In the genomic region with DNA sequence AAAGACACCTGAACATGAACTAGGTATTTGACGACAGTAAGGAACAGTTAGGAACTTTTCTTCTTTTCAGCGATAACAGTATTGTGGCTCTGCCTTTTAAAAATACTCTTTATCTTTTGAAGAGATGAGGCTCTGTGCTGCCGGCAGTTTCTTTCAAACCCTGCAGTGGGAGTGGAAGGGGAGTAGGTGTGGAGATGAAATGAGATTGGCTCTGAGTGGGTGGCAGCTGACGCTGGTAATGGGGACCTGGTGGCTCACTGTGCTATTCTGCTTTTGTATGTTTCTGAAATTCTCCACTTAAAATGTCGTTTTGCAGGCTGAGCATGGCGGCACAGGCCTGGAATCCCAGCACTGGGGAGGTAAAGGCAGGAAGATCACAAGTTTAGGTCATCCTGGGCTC, we compare ENCODE assay signal across 25 mouse cellular contexts. TPM values are rescaled to one million over a fixed set of nuclear protein-coding genes. Genes with fewer than 3 reads are reported as not detected.
DNase-seq lines count a peak whose midpoint lies in the region; ATAC-seq lines count a peak whose summit lies in the region.
"Had no signal": no experiment of that assay in that cellular context is flagged by ENCODE, and none has a peak within 500 bp of the region (broad histone marks: within the 10 kb centered on the region; RNA-seq: fewer than 3 reads in every experiment).

No protein-coding gene starts in this region.

- H3K4me1 ChIP-seq in kidney, embryonic 16.5 days (ENCODE audit: insufficient read depth, low read length), result no peaks in the 10 kb centered on the region
- H3K4me1 ChIP-seq: embryonic facial prominence, embryonic 15.5 days; hindbrain, embryonic 12.5 days; lung, embryonic 15.5 days; midbrain, embryonic 10.5 days had no signal

- peak; percentile 98 for ATAC-seq in frontal cortex, adult (ENCODE audit: low TSS enrichment)
- no peak for ATAC-seq in kidney, embryonic 16.5 days (ENCODE audit: low FRiP score, low TSS enrichment)
- ATAC-seq: activated CD4-positive, CD25-positive, alpha-beta regulatory T cell, adult 4 months; CD4-positive, CD25-positive, alpha-beta regulatory T cell, adult 4 months had no signal

- DNase-seq in frontal cortex, postnatal 10 days (ENCODE audit: low spot score in 2 of 2), result no peak
- DNase-seq in right cerebral cortex, adult 18-20 months, result peak; percentile 84
- no peak for DNase-seq in right cerebral cortex, postnatal 14 days
- DNase-seq in left cerebral cortex, adult 9 months (ENCODE audit: low spot score in 2 of 2), result peak; percentile 71
- DNase-seq in right cerebral cortex, postnatal 36 days (ENCODE audit: low spot score in 2 of 2), result peak; percentile 55 to 78
- no peak for DNase-seq in neural tube, embryonic 10.5 days (ENCODE audit: extremely low spot score, low spot score)
- DNase-seq: adrenal gland, postnatal 25 days; cerebellum, adult 11-12 months; cerebellum, postnatal 25 days; heart, postnatal 14 days; kidney, adult 8-10 months; kidney, postnatal 36 days; thymus, postnatal 14 days had no signal

- no peak overlapping the region for H3K4me2 ChIP-seq in kidney, embryonic 16.5 days (replicated peaks; ENCODE audit: low read depth, low read length)
- H3K4me2 ChIP-seq: embryonic facial prominence, embryonic 15.5 days; heart, embryonic 11.5 days; hindbrain, embryonic 12.5 days; limb, embryonic 13.5 days; lung, embryonic 15.5 days had no signal

- no peaks in the 10 kb centered on the region for H3K9me3 ChIP-seq in kidney, embryonic 16.5 days (ENCODE audit: low read length)
- H3K9me3 ChIP-seq: embryonic facial prominence, embryonic 15.5 days; hindbrain, embryonic 12.5 days; limb, embryonic 13.5 days; lung, embryonic 15.5 days; midbrain, embryonic 10.5 days had no signal

- H3K4me3 ChIP-seq in kidney, embryonic 16.5 days (ENCODE audit: low read length), result no peak overlapping the region
- H3K4me3 ChIP-seq: embryonic facial prominence, embryonic 15.5 days; hindbrain, embryonic 12.5 days; limb, embryonic 13.5 days; lung, embryonic 15.5 days; midbrain, embryonic 10.5 days had no signal

- no peaks in the 10 kb centered on the region for H3K27me3 ChIP-seq in kidney, embryonic 16.5 days (ENCODE audit: insufficient read depth, low read length)
- H3K27me3 ChIP-seq: embryonic facial prominence, embryonic 15.5 days; limb, embryonic 13.5 days; lung, embryonic 15.5 days had no signal

- H3K9ac ChIP-seq in kidney, embryonic 16.5 days (replicated peaks; ENCODE audit: low read length), result no peak overlapping the region
- H3K9ac ChIP-seq: embryonic facial prominence, embryonic 15.5 days; hindbrain, embryonic 12.5 days; liver, embryonic 14.5 days; lung, embryonic 15.5 days had no signal

- H3K36me3 ChIP-seq in kidney, embryonic 16.5 days (ENCODE audit: insufficient read depth, low read length), result no peaks in the 10 kb centered on the region
- H3K36me3 ChIP-seq: embryonic facial prominence, embryonic 15.5 days; hindbrain, embryonic 12.5 days; lung, embryonic 15.5 days; midbrain, embryonic 10.5 days had no signal

- 84% methylated on average over 6 of the region's 6 CpGs for WGBS in kidney, embryonic 16.5 days

- no peak overlapping the region for H3K27ac ChIP-seq in kidney, embryonic 16.5 days (ENCODE audit: low read length)
- H3K27ac ChIP-seq: embryonic facial prominence, embryonic 15.5 days; hindbrain, embryonic 12.5 days; limb, embryonic 13.5 days; liver, embryonic 14.5 days; lung, embryonic 15.5 days; macrophage; midbrain, embryonic 10.5 days had no signal

RNA-seq across cellular contexts. Expression of gene Ryr1, which starts 36.2 kb away (rescaled TPM):
- 0.97 and 1.4 TPM in 2 replicates for polyA plus RNA-seq in kidney, embryonic 16.5 days (2015; fragmentation: Nextera tagmentation; extraction: Ambion mirVana)

RNA-seq across cellular contexts. Expression of gene Rasgrp4, which starts 45.8 kb away (rescaled TPM):
- polyA plus RNA-seq in kidney, embryonic 16.5 days (2015; fragmentation: Nextera tagmentation; extraction: Ambion mirVana), result 0.66 and 0.84 TPM in 2 replicates

Comparison
In these comparisons a context has a peak if more than half of its experiments do, and no peak if none do; other contexts are left out.
1. DNase-seq: peak in right cerebral cortex, adult 18-20 months (single experiment), left cerebral cortex, adult 9 months (2 of 2) and right cerebral cortex, postnatal 36 days (2 of 2); none in frontal cortex, postnatal 10 days (0 of 2), right cerebral cortex, postnatal 14 days (single experiment) and neural tube, embryonic 10.5 days (single experiment).